In the genomic region with DNA sequence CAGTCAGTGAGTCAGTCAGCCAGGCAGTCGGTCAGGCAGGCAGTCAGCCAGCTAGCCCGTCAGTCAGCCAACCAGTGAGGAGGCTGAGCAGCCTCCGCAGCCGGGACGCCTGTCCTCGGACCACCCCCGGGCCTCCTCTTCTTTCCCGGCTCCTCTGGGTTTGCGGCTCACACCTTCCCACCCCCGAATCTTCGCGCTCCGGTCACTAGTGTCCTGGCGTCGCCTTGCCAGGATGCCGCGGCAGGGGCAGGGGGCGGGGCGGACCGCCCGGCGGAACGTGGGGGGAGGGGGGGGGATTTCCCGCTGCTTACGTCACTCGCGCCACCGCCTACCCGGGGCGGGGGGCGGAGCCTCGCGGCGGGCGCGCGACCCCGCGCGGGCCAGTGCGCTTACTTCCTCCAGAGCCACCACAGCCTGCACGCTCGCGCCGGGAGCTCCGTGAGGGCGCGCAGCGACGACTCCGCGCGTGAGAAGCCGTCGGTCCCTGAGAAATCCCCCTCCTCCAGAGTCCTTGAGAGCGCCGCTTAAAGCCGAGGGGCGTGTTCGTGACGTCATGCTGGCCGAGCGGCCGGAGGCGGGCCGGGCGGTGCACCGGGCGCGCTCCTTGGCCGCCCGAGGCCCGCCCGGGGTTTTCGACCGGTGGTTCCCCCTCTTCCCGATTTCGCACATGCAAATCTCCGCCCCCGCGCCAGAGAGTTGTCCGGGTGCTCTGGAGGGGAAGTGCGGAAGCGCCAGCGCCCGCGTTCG, we compare ENCODE assay signal across 7 mouse cellular contexts. TPM values are rescaled to one million over a fixed set of nuclear protein-coding genes. Genes with fewer than 3 reads are reported as not detected.
DNase-seq lines count a peak whose midpoint lies in the region; ATAC-seq lines count a peak whose summit lies in the region.

TSS of gene Rel (minus strand) at position 211 of the 747 bp plus-strand sequence.

- peak within 1 kb of the TSS; percentile 93 for H3K27ac ChIP-seq in embryonic facial prominence, embryonic 10.5 days (replicated peaks)
- peak within 1 kb of the TSS; percentile 93 for H3K27ac ChIP-seq in limb, embryonic 10.5 days
- H3K27ac ChIP-seq in midbrain, embryonic 13.5 days = peak within 1 kb of the TSS; percentile 86

- ATAC-seq in granulocyte monocyte progenitor cell, adult 5-6 weeks (replicated peaks; ENCODE audit: poor library complexity, severe bottlenecking) = peak; percentile 61
- ATAC-seq in midbrain, embryonic 13.5 days = peak; percentile 95

- H3K9me3 ChIP-seq in embryonic facial prominence, embryonic 10.5 days = no peaks in the 10 kb centered on the region
- no peaks in the 10 kb centered on the region for H3K9me3 ChIP-seq in limb, embryonic 10.5 days (replicated peaks)
- H3K9me3 ChIP-seq in midbrain, embryonic 13.5 days = no peaks in the 10 kb centered on the region

- no peaks in the 10 kb centered on the region for H3K36me3 ChIP-seq in embryonic facial prominence, embryonic 10.5 days (replicated peaks)
- no peaks in the 10 kb centered on the region for H3K36me3 ChIP-seq in limb, embryonic 10.5 days
- no peaks in the 10 kb centered on the region for H3K36me3 ChIP-seq in midbrain, embryonic 13.5 days

- peak; percentile 92 for DNase-seq in adrenal gland, adult 8-10 months
- DNase-seq in embryonic facial prominence, embryonic 10.5 days (ENCODE audit: low spot score) = peak; percentile 92
- DNase-seq in kidney, adult 11 months = peak; percentile 94
- DNase-seq in limb, embryonic 10.5 days (ENCODE audit: low spot score) = peak; percentile 93
- peak; percentile 68 for DNase-seq in spleen, adult 12 weeks (ENCODE audit: low spot score)

- peaks cover 12% of the 10 kb centered on the region; the same call in 1 of the 2 replicates for H3K4me1 ChIP-seq in embryonic facial prominence, embryonic 10.5 days
- peaks cover 8% of the 10 kb centered on the region for H3K4me1 ChIP-seq in limb, embryonic 10.5 days
- H3K4me1 ChIP-seq in midbrain, embryonic 13.5 days (replicated peaks) = peaks cover 6% of the 10 kb centered on the region

- peaks cover 36% of the 10 kb centered on the region for H3K27me3 ChIP-seq in embryonic facial prominence, embryonic 10.5 days (replicated peaks; ENCODE audit: low read depth, poor library complexity, severe bottlenecking)
- H3K27me3 ChIP-seq in limb, embryonic 10.5 days (ENCODE audit: low read depth, poor library complexity, severe bottlenecking) = peaks cover 13% of the 10 kb centered on the region; the same call in 1 of the 2 replicates
- peaks cover 15% of the 10 kb centered on the region for H3K27me3 ChIP-seq in midbrain, embryonic 13.5 days

- H3K4me2 ChIP-seq in midbrain, embryonic 13.5 days (replicated peaks) = peak within 1 kb of the TSS; percentile 81

- peak within 1 kb of the TSS; percentile 76 for H3K9ac ChIP-seq in midbrain, embryonic 13.5 days (replicated peaks)

- under 1% methylated on average over 87 of the region's 88 CpGs for WGBS in embryonic facial prominence, embryonic 10.5 days
- under 1% methylated on average over 87 of the region's 88 CpGs for WGBS in limb, embryonic 10.5 days
- under 1% methylated on average over 58 of the region's 88 CpGs for WGBS in midbrain, embryonic 13.5 days

- peak within 1 kb of the TSS; percentile 82 for H3K4me3 ChIP-seq in embryonic facial prominence, embryonic 10.5 days
- peak within 1 kb of the TSS; percentile 83 for H3K4me3 ChIP-seq in limb, embryonic 10.5 days
- peak within 1 kb of the TSS; percentile 76 for H3K4me3 ChIP-seq in midbrain, embryonic 13.5 days (replicated peaks)

RNA-seq across cellular contexts. Expression of gene Rel, which starts in this region (rescaled TPM):
- total RNA-seq in adrenal gland, adult 8-10 months (2022) = 1 to 10 TPM; 6.9 to 9.1 (median 7.5) TPM
- polyA plus RNA-seq in embryonic facial prominence, embryonic 10.5 days (2016; fragmentation: Nextera tagmentation; extraction: Ambion mirVana) = 0.79 and 0.91 TPM in 2 replicates
- total RNA-seq in granulocyte monocyte progenitor cell, adult 5-6 weeks (2014; fragmentation: Nextera tagmentation) = 15.1 and 18.5 TPM in 2 replicates
- total RNA-seq in granulocyte monocyte progenitor cell, adult 5-6 weeks (2017) = 9.8 and 10.0 TPM in 2 replicates
- 0.94 and 0.96 TPM in 2 replicates for polyA plus RNA-seq in limb, embryonic 10.5 days (2016; fragmentation: Nextera tagmentation; extraction: Ambion mirVana)
- polyA plus RNA-seq in midbrain, embryonic 13.5 days (2015; fragmentation: Nextera tagmentation; extraction: Ambion mirVana) = 0.24 and 0.31 TPM in 2 replicates

Comparison
In these comparisons a context has a peak if more than half of its experiments do, and no peak if none do; other contexts are left out.
1. Peak in every context shown above with its lines: DNase-seq, ATAC-seq, H3K4me3 ChIP-seq and H3K27ac ChIP-seq.
2. Peak in DNase-seq, H3K4me3 ChIP-seq and H3K27ac ChIP-seq in embryonic facial prominence, embryonic 10.5 days; RNA of the gene not detected or under 1 TPM.
3. Peak in DNase-seq, H3K4me3 ChIP-seq and H3K27ac ChIP-seq in limb, embryonic 10.5 days; RNA of the gene not detected or under 1 TPM.
4. Peak in ATAC-seq, H3K4me3 ChIP-seq, H3K27ac ChIP-seq, H3K9ac ChIP-seq and H3K4me2 ChIP-seq in midbrain, embryonic 13.5 days; RNA of the gene not detected or under 1 TPM.